Mouse (Mus musculus): ENCODE results near the gene Pno1.

The Pno1 gene

GRCm38 (mm10) chr11:17180753-17181152, 30.6 kb downstream of the Pno1 start:
- no peak for DNase-seq (ENCODE audit: low read depth, low spot score)

- DNase-seq (ENCODE audit: low read depth, low spot score): peak; percentile 20
Observed at GRCm38 (mm10) chr11:17176638-17177037, 34.7 kb downstream of the Pno1 start.

GRCm38 (mm10) chr11:17172300-17172699, 39.1 kb downstream of the Pno1 start:
- no peak for DNase-seq (ENCODE audit: low read depth, low spot score)

GRCm38 (mm10) chr11:17170938-17171729, 40.2 kb downstream of the Pno1 start:
- DNase-seq (ENCODE audit: low read depth, low spot score): no peak

DNA sequence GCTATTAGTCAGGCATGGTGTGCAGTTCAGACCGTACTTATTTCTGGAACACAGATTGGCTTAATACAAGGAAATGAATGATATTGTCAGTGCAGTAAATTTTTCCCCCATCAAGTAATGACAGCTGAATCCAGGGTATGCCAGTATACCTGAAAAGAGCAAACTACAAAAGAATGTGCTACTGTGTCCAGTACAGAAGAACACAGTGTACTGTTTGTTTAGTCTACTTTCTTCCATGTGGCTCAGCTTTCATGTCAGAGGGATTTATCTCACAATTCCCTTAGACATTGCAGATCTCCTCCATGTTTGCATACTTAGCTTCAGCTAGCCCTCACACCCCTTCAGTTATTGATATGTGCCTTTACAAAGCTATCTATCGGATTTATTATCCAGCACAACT, 42.1 kb downstream of the Pno1 start:
- no peak for DNase-seq (ENCODE audit: low read depth, low spot score)

- DNase-seq (ENCODE audit: low read depth, low spot score): no peak
Observed at GRCm38 (mm10) chr11:17166627-17167026, 44.7 kb downstream of the Pno1 start.

GRCm38 (mm10) chr11:17163956-17164355, 47.4 kb downstream of the Pno1 start:
- DNase-seq (ENCODE audit: low read depth, low spot score): no peak

DNA sequence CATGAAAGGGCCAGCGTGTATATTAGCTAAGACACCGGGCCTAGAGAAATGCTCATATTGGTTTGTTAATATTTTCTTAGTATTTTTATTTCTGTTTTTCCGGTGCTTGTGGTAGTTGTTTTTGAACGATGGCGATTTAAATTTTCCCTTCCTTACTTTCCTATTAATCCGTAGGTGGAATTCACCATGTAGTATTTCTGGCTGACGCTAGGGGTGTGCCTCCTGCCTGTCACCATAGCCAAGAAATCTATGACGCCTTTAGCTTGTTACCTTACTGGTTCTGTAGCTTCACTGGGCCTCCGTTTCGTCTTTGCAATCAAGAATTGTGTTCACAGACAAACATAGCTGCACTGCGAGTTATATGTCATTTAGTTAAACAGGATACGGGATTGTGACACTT, 51.1 kb downstream of the Pno1 start:
- peak; percentile 78 for DNase-seq (ENCODE audit: low read depth, low spot score)

- DNase-seq (ENCODE audit: low read depth, low spot score): peak; percentile 61
Observed at GRCm38 (mm10) chr11:17159738-17160241, 51.6 kb downstream of the Pno1 start.

- peak; percentile 96 for DNase-seq (ENCODE audit: low read depth, low spot score)
Observed at GRCm38 (mm10) chr11:17158858-17159737, 52.3 kb downstream of the Pno1 start, which contains the start of gene Ppp3r1. Ppp3r1 (plus strand) TSS chr11:17159263.
